Mouse (Mus musculus) heart, embryonic 15.5 days (tissue): ENCODE measurements around the gene Ptgir. TPM values are rescaled to one million over a fixed set of nuclear protein-coding genes. Genes with fewer than 3 reads are reported as not detected.

Experiments used
- ATAC-seq: fragments of 200-750 bp; cut with Nextera tagmentation; replicated peaks from 2 replicates; pipeline ENCODE4 v1.8.0; 2017; ENCODE audit warnings: low read depth, moderate TSS enrichment; ENCODE audit not compliant: insufficient number of reproducible peaks, insufficient read depth, low FRiP score
- H3K27ac ChIP-seq: fragments of 300-500 bp; sonication (generic); 2 replicates; pipeline ENCODE4 v1.5.1; 2015; ENCODE audit warnings: mild to moderate bottlenecking, inconsistent platforms
- H3K27me3 ChIP-seq: fragments of 300-500 bp; sonication (generic); 2 replicates; pipeline ENCODE4 v1.6.1; 2015; ENCODE audit warnings: inconsistent platforms
- H3K36me3 ChIP-seq: fragments of 300-500 bp; sonication (generic); 2 replicates; pipeline ENCODE4 v1.6.1; 2015; ENCODE audit warnings: mild to moderate bottlenecking, inconsistent platforms
- H3K4me1 ChIP-seq: fragments of 300-500 bp; sonication (generic); replicated peaks from 2 replicates; pipeline ENCODE4 v1.6.1; 2015; ENCODE audit warnings: inconsistent platforms
- H3K4me2 ChIP-seq: fragments of 300-500 bp; sonication (generic); 2 replicates; pipeline ENCODE4 v1.6.1; 2015; ENCODE audit warnings: inconsistent platforms, mild to moderate bottlenecking, moderate library complexity
- H3K4me3 ChIP-seq: fragments of 300-500 bp; sonication (generic); 2 replicates; pipeline ENCODE4 v1.5.1; 2015; ENCODE audit warnings: mild to moderate bottlenecking, inconsistent platforms
- H3K9ac ChIP-seq: fragments of 300-500 bp; sonication (generic); 2 replicates; pipeline ENCODE4 v1.6.1; 2015; ENCODE audit warnings: mild to moderate bottlenecking, inconsistent platforms
- H3K9me3 ChIP-seq: fragments of 300-500 bp; sonication (generic); replicated peaks from 2 replicates; pipeline ENCODE4 v1.6.1; 2016; ENCODE audit warnings: inconsistent platforms
- WGBS: fragments of 180-500 bp; shearing (Covaris S2); methylation state at CpG from one replicate; pipeline ENCODE4 v1.1.7; 2015; ENCODE audit warnings: mixed read lengths; 5-methylcytosine and 5-hydroxymethylcytosine counted together
- polyA plus RNA-seq: library from polyadenylated mRNA; unstranded; fragments of >200 nt; fragmentation: Nextera tagmentation; extraction: Ambion mirVana; gene quantifications from 2 replicates; pipeline ENCODE4 v1.2.1, GENCODE M21; 2015

The Ptgir gene
- polyA plus RNA-seq, 1 experiment from 2014 or later, result 0.86 TPM

- under 1% methylated on average over 30 of the region's 30 CpGs for WGBS
Observed at GRCm38 (mm10) chr7:16891641-16892351, 14.5 kb upstream of the Ptgir start, which contains the start of gene Gng8. Gng8 (plus strand) TSS chr7:16891786.

GRCm38 (mm10) chr7:16892352-16892730 is 13.9 kb upstream of the Ptgir start:
- Histone ChIP-seq H3K27me3 (peaks cover 32% of the 10 kb centered on the region), H3K27ac (no peak overlapping the region), H3K4me2 (peak overlapping the region; percentile 60), H3K9ac (no peak overlapping the region), H3K36me3 (no peaks in the 10 kb centered on the region), H3K9me3 (no peaks in the 10 kb centered on the region), H3K4me1 (peaks cover 31% of the 10 kb centered on the region), H3K4me3 (peak overlapping the region; percentile 34)
- 37% methylated on average over 9 of the region's 9 CpGs for WGBS
- no peak for ATAC-seq

More at GRCm38 (mm10) chr7:16891641-16892351, 14.5 kb upstream of the Ptgir start, which contains the start of gene Gng8:
- H3K4me1 ChIP-seq, result peaks cover 31% of the 10 kb centered on the region
- peak within 1 kb of the TSS; percentile 34 for H3K4me3 ChIP-seq
- H3K9me3 ChIP-seq, result no peaks in the 10 kb centered on the region
- peak; percentile 73 for ATAC-seq
- peak within 1 kb of the TSS; percentile 60 for H3K4me2 ChIP-seq
- peaks cover 29% of the 10 kb centered on the region for H3K27me3 ChIP-seq
- peak within 1 kb of the TSS; percentile 22; the same call in 1 of the 2 replicates for H3K9ac ChIP-seq
- peak within 1 kb of the TSS; percentile 89 for H3K27ac ChIP-seq
- peaks cover 5% of the 10 kb centered on the region; the same call in 1 of the 2 replicates for H3K36me3 ChIP-seq

GRCm38 (mm10) chr7:16893612-16894011 is 12.7 kb upstream of the Ptgir start:
- Histone ChIP-seq H3K9me3 (no peaks in the 10 kb centered on the region), H3K4me1 (peaks cover 31% of the 10 kb centered on the region), H3K27ac (no peak overlapping the region), H3K27me3 (peaks cover 32% of the 10 kb centered on the region), H3K9ac (no peak overlapping the region), H3K36me3 (no peaks in the 10 kb centered on the region), H3K4me3 (no peak overlapping the region), H3K4me2 (peak overlapping the region; percentile 27; the same call in 1 of the 2 replicates)
- no peak for ATAC-seq
- 15% methylated on average over 6 of the region's 6 CpGs for WGBS

- Histone ChIP-seq H3K27ac (no peak overlapping the region), H3K4me2 (peak overlapping the region; percentile 13; the same call in 1 of the 2 replicates), H3K9ac (no peak overlapping the region), H3K4me1 (peaks cover 31% of the 10 kb centered on the region), H3K27me3 (peaks cover 32% of the 10 kb centered on the region), H3K36me3 (no peaks in the 10 kb centered on the region), H3K9me3 (no peaks in the 10 kb centered on the region), H3K4me3 (peak overlapping the region; percentile 28)
- WGBS, result 6% methylated on average over 4 of the region's 4 CpGs
- ATAC-seq, result no peak
Observed at GRCm38 (mm10) chr7:16894279-16894678, 12.0 kb upstream of the Ptgir start.

GRCm38 (mm10) chr7:16895000-16895399 is 11.3 kb upstream of the Ptgir start:
- no peak overlapping the region for H3K27ac ChIP-seq
- 1% methylated on average over 24 of the region's 24 CpGs for WGBS
- peaks cover 31% of the 10 kb centered on the region for H3K4me1 ChIP-seq
- no peak overlapping the region for H3K9ac ChIP-seq
- H3K4me2 ChIP-seq, result peak overlapping the region; percentile 56
- H3K36me3 ChIP-seq, result no peaks in the 10 kb centered on the region
- peak; percentile 3; the same call in 1 of the 2 replicates for ATAC-seq
- H3K4me3 ChIP-seq, result peak overlapping the region; percentile 28
- H3K27me3 ChIP-seq, result peaks cover 37% of the 10 kb centered on the region
- H3K9me3 ChIP-seq, result no peaks in the 10 kb centered on the region

GRCm38 (mm10) chr7:16895511-16895910 is 10.8 kb upstream of the Ptgir start:
- H3K4me3 ChIP-seq, result peak overlapping the region; percentile 28
- ATAC-seq, result no peak

GRCm38 (mm10) chr7:16900526-16900925 is 5.8 kb upstream of the Ptgir start:
- no peak for ATAC-seq
- Histone ChIP-seq H3K36me3 (no peaks in the 10 kb centered on the region), H3K4me1 (peaks cover 11% of the 10 kb centered on the region), H3K9ac (no peak overlapping the region), H3K27ac (no peak overlapping the region), H3K27me3 (peaks cover 43% of the 10 kb centered on the region), H3K4me2 (no peak overlapping the region), H3K9me3 (no peaks in the 10 kb centered on the region), H3K4me3 (no peak overlapping the region)
- 30% methylated on average over 5 of the region's 5 CpGs for WGBS

More at GRCm38 (mm10) chr7:16895511-16895910, 10.8 kb upstream of the Ptgir start:
- H3K9me3 ChIP-seq, result no peaks in the 10 kb centered on the region
- H3K36me3 ChIP-seq, result no peaks in the 10 kb centered on the region
- H3K27ac ChIP-seq, result no peak overlapping the region
- peaks cover 29% of the 10 kb centered on the region for H3K4me1 ChIP-seq
- WGBS, result 31% methylated on average over 10 of the region's 10 CpGs
- peaks cover 42% of the 10 kb centered on the region for H3K27me3 ChIP-seq
- H3K4me2 ChIP-seq, result peak overlapping the region; percentile 56
- no peak overlapping the region for H3K9ac ChIP-seq

GRCm38 (mm10) chr7:16903439-16903955 is 2.8 kb upstream of the Ptgir start:
- no peak overlapping the region for H3K4me2 ChIP-seq
- WGBS, result 78% methylated on average over 2 of the region's 2 CpGs
- H3K27ac ChIP-seq, result no peak overlapping the region
- no peaks in the 10 kb centered on the region for H3K9me3 ChIP-seq
- no peaks in the 10 kb centered on the region for H3K36me3 ChIP-seq
- H3K4me3 ChIP-seq, result no peak overlapping the region
- ATAC-seq, result no peak
- peaks cover 40% of the 10 kb centered on the region for H3K4me1 ChIP-seq
- H3K27me3 ChIP-seq, result peaks cover 55% of the 10 kb centered on the region
- no peak overlapping the region for H3K9ac ChIP-seq

GRCm38 (mm10) chr7:16904120-16904675 is 2.1 kb upstream of the Ptgir start:
- no peak overlapping the region for H3K27ac ChIP-seq
- H3K4me1 ChIP-seq, result peaks cover 47% of the 10 kb centered on the region
- no peaks in the 10 kb centered on the region for H3K36me3 ChIP-seq
- ATAC-seq, result no peak; the same call in 1 of the 2 replicates
- WGBS, result 42% methylated on average over 9 of the region's 10 CpGs
- H3K4me3 ChIP-seq, result no peak overlapping the region
- H3K9me3 ChIP-seq, result no peaks in the 10 kb centered on the region
- H3K4me2 ChIP-seq, result no peak overlapping the region
- H3K27me3 ChIP-seq, result peaks cover 62% of the 10 kb centered on the region
- no peak overlapping the region for H3K9ac ChIP-seq

GRCm38 (mm10) chr7:16905491-16906021 is 734 bp upstream of the Ptgir start:
- Histone ChIP-seq H3K4me2 (no peak overlapping the region), H3K4me3 (no peak overlapping the region), H3K4me1 (peaks cover 54% of the 10 kb centered on the region), H3K9me3 (no peaks in the 10 kb centered on the region), H3K36me3 (no peaks in the 10 kb centered on the region), H3K27me3 (peaks cover 62% of the 10 kb centered on the region), H3K27ac (peak overlapping the region; percentile 10), H3K9ac (no peak overlapping the region)
- 43% methylated on average over 9 of the region's 9 CpGs for WGBS
- no peak for ATAC-seq

GRCm38 (mm10) chr7:16906889-16907559 is 734 bp downstream of the Ptgir start:
- H3K27me3 ChIP-seq, result peaks cover 62% of the 10 kb centered on the region
- no peak overlapping the region for H3K9ac ChIP-seq
- no peak overlapping the region for H3K4me3 ChIP-seq
- H3K9me3 ChIP-seq, result no peaks in the 10 kb centered on the region
- peak overlapping the region; percentile 25 for H3K4me2 ChIP-seq
- ATAC-seq, result no peak
- peaks cover 54% of the 10 kb centered on the region for H3K4me1 ChIP-seq
- H3K36me3 ChIP-seq, result no peaks in the 10 kb centered on the region
- H3K27ac ChIP-seq, result no peak overlapping the region
- 84% methylated on average over 41 of the region's 41 CpGs for WGBS
